Mouse (Mus musculus): ENCODE data around the gene Kcna10. TPM values are rescaled to one million over a fixed set of nuclear protein-coding genes. Genes with fewer than 3 reads are reported as not detected.

Kcna10 gene
- total RNA-seq, 2 experiments from 2014 or later = not detected

- intact Hi-C loops (cut with DNase I) = loop anchor here (1.0 to 5.0 kb wide), 4 partner anchors 25 to 232 kb away; no protein-coding TSS in a partner anchor
- DNase-seq (ENCODE audit: low spot score) = no peak
These were observed 51.1 kb downstream of the Kcna10 start for GRCm38 (mm10) chr3:107233945-107234344.

- intact Hi-C loops (cut with DNase I) = no loop called here
- no peak for DNase-seq (ENCODE audit: low spot score)
These were observed 55.2 kb downstream of the Kcna10 start for GRCm38 (mm10) chr3:107238051-107238450.

GRCm38 (mm10) chr3:107238471-107238980, 55.7 kb downstream of the Kcna10 start:
- DNase-seq (ENCODE audit: low spot score) = no peak
- intact Hi-C loops (cut with DNase I) = no loop called here

- intact Hi-C loops (cut with DNase I) = no loop called here
- no peak for DNase-seq (ENCODE audit: low spot score)
These were observed 56.8 kb downstream of the Kcna10 start, which contains the start of gene Prok1 for GRCm38 (mm10) chr3:107239607-107240006. Gene Prok1, minus strand, starts transcription at chr3:107239707.

- intact Hi-C loops (cut with DNase I) = no loop called here
- DNase-seq (ENCODE audit: low spot score) = no peak
These were observed 58.7 kb downstream of the Kcna10 start for GRCm38 (mm10) chr3:107241389-107242094.

Other genes with a start within 250 kb of the Kcna10 start
- under 1 TPM; 0.36 to 0.47 TPM for gene Kcna3, start 146.9 kb upstream of the Kcna10 start, total RNA-seq (2021)
- 1 to 10 TPM; 1.4 to 2.0 TPM for gene Kcna2, start 81.9 kb upstream of the Kcna10 start, total RNA-seq (2021)
- under 1 TPM in 1 of 2 experiments, not detected in 1; 0.22 TPM for gene Cym, start 38.7 kb downstream of the Kcna10 start, total RNA-seq (2021)
- not detected for gene A630076J17Rik, start 47.6 kb downstream of the Kcna10 start, total RNA-seq (2021)
- gene Prok1, start 56.7 kb downstream of the Kcna10 start, total RNA-seq (2021) = not detected
- gene Lamtor5, start 95.8 kb downstream of the Kcna10 start, total RNA-seq (2021) = 10 to 100 TPM; 65.2 to 66.1 TPM
- under 1 TPM; 0.26 to 0.36 TPM for gene Slc16a4, start 108.2 kb downstream of the Kcna10 start, total RNA-seq (2021)
- 10 to 100 TPM; 20.5 to 23.7 TPM for gene Rbm15, start 150.6 kb downstream of the Kcna10 start, total RNA-seq (2021)

Measured in heart, postnatal 25 days (tissue).